Mouse (Mus musculus) lung, embryonic 16.5 days (tissue): ENCODE data around the gene Dgat2l6. TPM values are rescaled to one million over a fixed set of nuclear protein-coding genes. Genes with fewer than 3 reads are reported as not detected.
A peak's percentile ranks its signal among the peaks of the same experiment; 100 is the strongest.

Experiments
- ATAC-seq: fragments of 200-750 bp; cut with Nextera tagmentation; 2 replicates; pipeline ENCODE4 v1.8.0; 2017; ENCODE audit warnings: low read depth, mild to moderate bottlenecking, moderate library complexity
- H3K27ac ChIP-seq: fragments of 300-500 bp; sonication (generic); 2 replicates; pipeline ENCODE4 v1.5.1; 2014; ENCODE audit warnings: mild to moderate bottlenecking, control low read depth, low read length
- H3K27me3 ChIP-seq: fragments of 300-500 bp; sonication (generic); 2 replicates; pipeline ENCODE4 v1.6.1; 2014; ENCODE audit warnings: low read depth, low read length, mixed read lengths; ENCODE audit not compliant: control insufficient read depth, insufficient read depth
- H3K36me3 ChIP-seq: fragments of 300-500 bp; sonication (generic); 2 replicates; pipeline ENCODE4 v1.6.1; 2014; ENCODE audit warnings: low read length; ENCODE audit not compliant: control insufficient read depth, insufficient read depth
- H3K4me1 ChIP-seq: fragments of 300-500 bp; sonication (generic); replicated peaks from 2 replicates; pipeline ENCODE4 v1.6.1; 2014; ENCODE audit warnings: low read length, mixed read lengths; ENCODE audit not compliant: control insufficient read depth, insufficient read depth
- H3K4me2 ChIP-seq: fragments of 300-500 bp; sonication (generic); 2 replicates; pipeline ENCODE4 v1.6.1; 2014; ENCODE audit warnings: low read depth, low read length, control low read depth
- H3K4me3 ChIP-seq: fragments of 300-500 bp; sonication (generic); 2 replicates; pipeline ENCODE4 v1.5.1; 2014; ENCODE audit warnings: mild to moderate bottlenecking, low read length, control low read depth
- H3K9ac ChIP-seq: fragments of 300-500 bp; sonication (generic); 2 replicates; pipeline ENCODE4 v1.6.1; 2014; ENCODE audit warnings: low read length, control low read depth
- H3K9me3 ChIP-seq: fragments of 300-500 bp; sonication (generic); 2 replicates; pipeline ENCODE4 v1.6.1; 2016; ENCODE audit warnings: low read length; ENCODE audit not compliant: control insufficient read depth
- WGBS: fragments of 180-500 bp; shearing (Covaris S2); extraction: QIAGEN DNeasy Blood & Tissue Kit; methylation state at CpG from one replicate; pipeline ENCODE4 v1.1.7; 2014; 5-methylcytosine and 5-hydroxymethylcytosine counted together
- polyA plus RNA-seq: library from polyadenylated mRNA; unstranded; fragments of >200 nt; fragmentation: Nextera tagmentation; extraction: Ambion mirVana; gene quantifications from 2 replicates; pipeline ENCODE4 v1.2.1, GENCODE M21; 2015

Dgat2l6 gene
- not detected in 2 replicates for polyA plus RNA-seq

DNA sequence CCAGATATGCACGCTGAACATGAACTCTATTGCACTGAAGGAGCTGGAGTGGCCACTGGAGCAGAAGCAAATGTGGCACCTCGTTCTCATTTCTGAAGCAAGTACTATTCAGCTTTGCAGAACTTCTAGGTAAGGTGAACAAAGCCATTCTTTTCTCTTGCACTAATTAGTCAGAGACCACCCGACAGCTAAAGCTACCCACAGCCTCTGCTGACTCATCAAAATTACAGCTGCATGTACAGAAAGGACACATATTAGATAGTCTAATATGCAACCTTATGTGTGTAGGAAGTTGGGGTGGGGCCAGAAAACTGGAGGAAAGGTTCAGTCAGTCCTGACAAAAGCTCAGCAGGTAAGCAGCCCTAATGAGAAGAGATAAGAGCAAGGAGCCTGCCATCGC, at the start of gene Dgat2l6:
Dgat2l6 (plus strand) TSS at position 368 of the 400 bp plus-strand sequence.
- ATAC-seq, result no peak

GRCm38 (mm10) chrX:100475569-100476223, 48.9 kb upstream of the Dgat2l6 start:
- H3K4me1 ChIP-seq, result no peaks in the 10 kb centered on the region
- WGBS, result 56% methylated on average over 4 of the region's 4 CpGs
- H3K4me3 ChIP-seq, result no peak overlapping the region
- H3K36me3 ChIP-seq, result no peaks in the 10 kb centered on the region
- no peaks in the 10 kb centered on the region for H3K27me3 ChIP-seq
- no peak overlapping the region for H3K4me2 ChIP-seq
- H3K9me3 ChIP-seq, result no peaks in the 10 kb centered on the region
- no peak overlapping the region for H3K9ac ChIP-seq
- H3K27ac ChIP-seq, result no peak overlapping the region
- ATAC-seq, result no peak

More for the DNA sequence above, at the start of gene Dgat2l6:
- no peak within 1 kb of the TSS for H3K4me2 ChIP-seq
- H3K9me3 ChIP-seq, result no peaks in the 10 kb centered on the region
- H3K27ac ChIP-seq, result no peak within 1 kb of the TSS
- no peaks in the 10 kb centered on the region for H3K36me3 ChIP-seq
- 68% methylated on average over 4 of the region's 4 CpGs for WGBS
- H3K9ac ChIP-seq, result no peak within 1 kb of the TSS
- H3K4me1 ChIP-seq, result no peaks in the 10 kb centered on the region
- H3K4me3 ChIP-seq, result no peak within 1 kb of the TSS
- no peaks in the 10 kb centered on the region; the same call in 1 of the 2 replicates for H3K27me3 ChIP-seq

GRCm38 (mm10) chrX:100480317-100480716, 44.3 kb upstream of the Dgat2l6 start:
- no peak overlapping the region for H3K4me2 ChIP-seq
- no peak overlapping the region for H3K27ac ChIP-seq
- no peaks in the 10 kb centered on the region for H3K9me3 ChIP-seq
- H3K27me3 ChIP-seq, result no peaks in the 10 kb centered on the region
- no peak overlapping the region for H3K9ac ChIP-seq
- H3K4me1 ChIP-seq, result no peaks in the 10 kb centered on the region
- H3K36me3 ChIP-seq, result no peaks in the 10 kb centered on the region
- WGBS, result 40% methylated on average over 3 of the region's 3 CpGs
- peak; percentile 70 for ATAC-seq
- H3K4me3 ChIP-seq, result no peak overlapping the region

DNA sequence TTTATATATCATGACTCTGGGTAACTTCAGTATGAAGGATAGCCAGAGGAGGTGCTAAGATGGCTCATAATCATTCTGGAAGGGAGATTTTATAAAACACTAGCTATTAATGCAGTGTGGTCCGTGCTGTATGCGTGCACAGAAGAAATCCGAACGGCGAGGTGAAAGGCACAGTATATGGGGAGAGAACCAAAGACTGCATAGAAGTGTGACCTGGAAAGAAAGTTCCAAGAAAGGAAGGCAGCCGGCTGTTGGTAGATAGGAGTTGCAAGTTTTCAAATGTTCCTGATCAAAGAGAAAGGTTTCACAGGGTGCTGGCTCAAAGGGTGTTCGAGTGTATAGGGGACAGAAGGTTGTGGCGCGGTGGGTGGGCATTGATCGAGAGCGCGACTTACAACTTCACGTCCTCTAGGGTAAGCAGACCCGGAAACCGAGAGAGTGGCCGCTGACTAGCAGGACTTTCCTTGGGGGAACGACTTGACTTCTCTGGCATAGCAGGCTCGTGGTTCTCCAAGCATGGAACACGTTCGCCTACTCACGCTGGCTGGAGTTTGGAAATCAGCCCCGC, 31.1 kb upstream of the Dgat2l6 start:
- peak; percentile 65 for ATAC-seq
- Histone ChIP-seq H3K27ac (no peak overlapping the region), H3K9me3 (no peaks in the 10 kb centered on the region), H3K4me2 (peak overlapping the region; percentile 67), H3K4me3 (peak overlapping the region; percentile 70), H3K4me1 (no peaks in the 10 kb centered on the region), H3K36me3 (no peaks in the 10 kb centered on the region), H3K9ac (peak overlapping the region; percentile 50), H3K27me3 (0 out of 2 replicates have a peak, but pooled peaks cover under 1% of the 10 kb centered on the region)
- 18% methylated on average over 22 of the region's 22 CpGs for WGBS

GRCm38 (mm10) chrX:100494068-100494978, 30.3 kb upstream of the Dgat2l6 start, which contains the start of gene Igbp1:
Igbp1 (plus strand) TSS chrX:100494291.
- peak; percentile 97 for ATAC-seq
- 17% methylated on average over 32 of the region's 32 CpGs for WGBS

DNA sequence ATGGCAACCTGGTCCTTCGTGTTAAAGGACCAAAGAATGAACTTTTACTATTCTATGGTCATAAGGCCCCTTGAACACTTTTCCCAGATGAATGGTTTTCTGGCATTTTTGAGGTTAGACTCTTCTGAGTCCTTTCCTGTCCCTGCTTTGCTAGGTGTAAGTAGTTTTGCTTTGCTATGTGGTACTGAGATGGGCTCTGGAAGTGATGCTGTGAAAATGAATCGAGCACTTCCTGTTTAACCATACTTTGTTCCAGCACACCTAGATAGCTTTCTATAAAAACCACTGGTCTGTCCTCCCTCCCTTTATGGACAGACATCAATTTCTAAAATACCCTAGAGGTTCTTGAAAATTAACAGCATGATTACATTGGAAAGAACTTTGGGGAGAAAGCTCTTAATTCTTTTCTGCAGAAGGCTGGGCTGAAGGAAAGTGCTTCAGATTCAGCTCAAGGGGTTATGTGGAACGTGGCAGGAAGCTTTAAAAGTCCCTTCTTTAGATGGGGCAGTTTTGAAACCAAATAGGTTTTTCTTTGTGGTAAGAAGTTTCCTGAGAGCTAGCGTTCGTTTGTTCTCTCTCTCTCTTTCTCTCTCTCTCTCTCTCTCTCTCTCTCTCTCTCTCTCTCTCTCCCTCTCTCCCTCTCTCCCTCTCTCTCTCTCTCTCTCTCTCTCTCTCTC, 20.3 kb upstream of the Dgat2l6 start:
- Histone ChIP-seq H3K4me2 (no peak overlapping the region), H3K36me3 (0 out of 2 replicates have a peak, but pooled peaks cover 2% of the 10 kb centered on the region), H3K4me3 (no peak overlapping the region), H3K27me3 (no peaks in the 10 kb centered on the region; the same call in 1 of the 2 replicates), H3K27ac (no peak overlapping the region), H3K4me1 (no peaks in the 10 kb centered on the region), H3K9me3 (no peaks in the 10 kb centered on the region), H3K9ac (no peak overlapping the region)
- 81% methylated on average over 5 of the region's 5 CpGs for WGBS
- no peak for ATAC-seq

More at GRCm38 (mm10) chrX:100494068-100494978, 30.3 kb upstream of the Dgat2l6 start, which contains the start of gene Igbp1:
- peak within 1 kb of the TSS; percentile 70 for H3K4me3 ChIP-seq
- peak within 1 kb of the TSS; percentile 75 for H3K9ac ChIP-seq
- peak within 1 kb of the TSS; percentile 59 for H3K27ac ChIP-seq
- H3K4me2 ChIP-seq, result peak within 1 kb of the TSS; percentile 67
- H3K36me3 ChIP-seq, result no peaks in the 10 kb centered on the region
- no peaks in the 10 kb centered on the region for H3K27me3 ChIP-seq
- H3K9me3 ChIP-seq, result no peaks in the 10 kb centered on the region
- no peaks in the 10 kb centered on the region for H3K4me1 ChIP-seq

DNA sequence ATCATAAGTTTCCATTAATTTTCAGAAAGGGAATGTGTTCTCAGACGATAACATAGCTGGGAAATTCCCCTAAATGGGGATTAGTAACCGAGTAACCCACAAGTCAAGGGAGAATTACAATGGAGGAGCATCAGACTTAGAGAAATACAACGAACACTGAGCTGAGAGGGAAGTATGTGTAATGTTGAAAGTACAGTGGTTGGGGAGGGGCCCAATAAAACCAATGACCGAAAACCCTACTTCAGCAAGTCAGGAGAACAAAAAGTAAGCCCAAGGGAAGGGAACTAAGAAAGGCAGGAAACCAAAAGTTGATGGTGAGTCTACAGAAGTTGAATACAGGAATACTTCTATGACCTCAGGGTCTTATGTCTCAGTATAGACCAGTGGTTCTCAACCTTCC, 16.5 kb upstream of the Dgat2l6 start:
- no peak overlapping the region for H3K9ac ChIP-seq
- no peak for ATAC-seq
- no peaks in the 10 kb centered on the region for H3K4me1 ChIP-seq
- 86% methylated on average over 4 of the region's 4 CpGs for WGBS
- H3K27ac ChIP-seq, result no peak overlapping the region
- H3K4me3 ChIP-seq, result no peak overlapping the region
- no peaks in the 10 kb centered on the region; the same call in 1 of the 2 replicates for H3K27me3 ChIP-seq
- no peaks in the 10 kb centered on the region for H3K9me3 ChIP-seq
- H3K4me2 ChIP-seq, result no peak overlapping the region
- 0 out of 2 replicates have a peak, but pooled peaks cover 2% of the 10 kb centered on the region for H3K36me3 ChIP-seq

DNA sequence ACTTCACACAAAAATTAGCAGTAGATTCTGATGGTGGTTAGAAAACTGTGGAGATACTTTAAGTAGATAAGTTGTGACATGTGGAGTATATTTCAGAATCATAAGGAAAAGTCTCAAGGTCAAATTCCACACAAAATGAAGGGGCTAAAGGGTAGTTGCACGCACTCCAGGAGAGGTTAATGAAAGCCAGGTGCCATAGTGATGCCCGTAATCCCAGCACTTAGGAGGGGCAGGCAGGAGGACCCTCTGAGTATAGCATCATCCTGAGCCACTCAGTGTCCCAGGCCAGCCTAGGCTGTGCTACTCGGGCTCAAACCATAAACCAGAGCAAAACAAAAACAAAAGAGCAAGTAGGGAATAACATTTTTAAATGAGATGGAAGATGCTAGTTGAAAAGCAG, 14.7 kb upstream of the Dgat2l6 start:
- Histone ChIP-seq H3K4me2 (no peak overlapping the region), H3K27ac (no peak overlapping the region)
- WGBS, result 82% methylated on average over 3 of the region's 3 CpGs

More for the DNA sequence above, 14.7 kb upstream of the Dgat2l6 start:
- Histone ChIP-seq H3K4me1 (no peaks in the 10 kb centered on the region), H3K9ac (no peak overlapping the region), H3K27me3 (no peaks in the 10 kb centered on the region; the same call in 1 of the 2 replicates), H3K9me3 (no peaks in the 10 kb centered on the region), H3K36me3 (0 out of 2 replicates have a peak, but pooled peaks cover 2% of the 10 kb centered on the region), H3K4me3 (no peak overlapping the region)
- no peak for ATAC-seq
